Mouse (Mus musculus) CH12.LX (cell line): ENCODE measurements around the gene Gm20388.

Experiments
- CTCF ChIP-seq, 2 experiments: IDR thresholded peaks in 1 of 2; conservative IDR thresholded peaks in 1 of 2; 2 replicates each; pipeline ENCODE4 v1.5.1; 2011 to 2012; ENCODE audit warnings: low read depth in 2 of 2, low read length in 2 of 2, improper control_type of control experiment in 1 of 2, inconsistent platforms in 1 of 2, mild to moderate bottlenecking in 1 of 2, moderate library complexity in 1 of 2
- EP300 ChIP-seq: IDR thresholded peaks from 2 replicates; pipeline ENCODE4 v1.6.1; 2011; ENCODE audit warnings: low read length, improper control_type of control experiment
- MXI1 ChIP-seq: IDR thresholded peaks from 2 replicates; pipeline ENCODE4 v1.6.1; 2011; ENCODE audit warnings: mild to moderate bottlenecking, low read depth, low read length, improper control_type of control experiment
- ZMIZ1 ChIP-seq: IDR thresholded peaks from 2 replicates; pipeline ENCODE4 v1.6.1; 2012; ENCODE audit warnings: low read depth, mild to moderate bottlenecking, inconsistent platforms, low read length, improper control_type of control experiment

- TF ChIP-seq ZMIZ1 (no peak), EP300 (no peak), MXI1 (no peak), CTCF (conservative IDR thresholded peaks at IDR 0.05 in 1 of 2, IDR thresholded peaks at IDR 0.05 in 1 of 2; ENCODE audit: low read depth in 2 of 2, low read length in 2 of 2) (no peak)
These were observed 168.7 kb downstream of the Gm20388 start for GRCm38 (mm10) chr8:120079361-120079760.
